Mouse (Mus musculus): Measurements from ENCODE around the gene Mcrs1.
"Not testable (repeated sequence)": the region's sequence is repeated elsewhere in the genome, so short reads cannot be mapped to it uniquely, and the experiment has no call there.

- TF ChIP-seq CTCF (IDR thresholded peaks at IDR 0.05; ENCODE audit: control insufficient read depth, insufficient read depth, insufficient replicate concordance, low read depth, low read length); POLR2A (IDR thresholded peaks at IDR 0.05; ENCODE audit: control insufficient read depth, low read depth, low read length): not testable (repeated sequence)
These were observed 650 bp downstream of the Mcrs1 start for GRCm38 (mm10) chr15:99251111-99251510.
